Mouse (Mus musculus) neural tube, embryonic 10.5 days (tissue): ENCODE measurements at regions not wholly inside any gene's neighbourhood (a gene's known extent, or its start where the extent isn't known, plus 50 kb on each side); places are given as distances from the start of the nearest gene placed in this dataset.

ENCODE experiments used
- DNase-seq: peaks from one replicate; pipeline ENCODE4 v3.0.0-alpha.2; 2017; ENCODE audit warnings: low spot score; ENCODE audit errors: extremely low spot score

DNA sequence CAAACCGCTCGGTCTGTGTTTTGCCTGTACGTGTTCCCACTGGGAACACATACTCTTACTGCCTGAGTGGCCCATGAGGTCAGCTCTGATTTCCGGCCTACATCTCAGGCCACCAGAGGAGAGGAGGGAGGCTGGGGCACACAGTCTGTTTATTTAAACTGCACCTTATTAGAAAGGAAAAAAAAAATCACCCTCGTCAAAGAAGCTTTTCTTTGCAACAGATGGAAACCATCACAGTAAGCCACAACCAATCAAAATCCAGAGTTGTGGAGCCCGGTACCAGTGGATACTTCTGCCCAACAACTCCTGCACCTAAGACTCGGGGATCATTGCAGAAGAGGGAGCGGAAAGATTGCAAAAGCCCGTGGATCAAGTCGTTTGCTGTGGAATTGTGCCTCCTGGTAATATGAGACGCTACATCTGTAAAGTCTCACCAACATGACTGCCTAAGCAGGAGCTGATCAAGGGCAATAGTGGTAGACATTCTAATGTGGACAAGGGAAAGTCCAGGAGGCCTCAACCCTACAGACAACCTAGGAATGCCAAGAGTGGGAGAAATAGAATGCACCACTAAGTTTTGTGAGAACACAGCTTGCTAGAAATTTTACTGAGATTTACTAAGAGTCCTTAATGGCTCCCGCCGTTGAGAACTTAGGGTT is 60.5 kb downstream of the Uqcrfs1 start:
- DNase-seq: peak; percentile 23

DNA sequence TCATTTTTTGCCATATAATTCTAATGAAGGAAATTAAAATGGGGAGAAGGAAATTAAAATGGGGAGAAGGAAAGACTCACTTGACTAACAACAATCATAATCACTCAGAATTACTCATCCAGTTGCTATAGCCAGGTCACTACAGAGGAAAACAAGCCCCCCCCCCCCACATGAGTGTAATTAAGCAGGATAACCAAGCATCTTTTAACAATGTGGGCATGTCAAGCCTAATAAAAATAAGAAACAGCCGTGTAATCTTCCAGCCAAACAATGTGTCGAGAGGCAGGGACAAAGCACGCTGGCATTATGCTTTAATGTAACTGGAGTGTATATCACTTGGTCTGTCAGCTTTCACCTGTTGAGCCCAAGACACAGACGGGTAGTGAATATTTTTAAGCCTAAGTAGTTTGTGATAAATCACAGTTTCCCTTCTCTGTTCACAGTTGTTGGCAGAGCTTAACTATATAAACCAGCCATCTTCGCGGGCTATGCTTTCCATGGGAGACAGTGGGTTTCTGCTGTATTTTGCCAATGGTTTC is 66.0 kb downstream of the Uqcrfs1 start:
- DNase-seq: no peak

DNA sequence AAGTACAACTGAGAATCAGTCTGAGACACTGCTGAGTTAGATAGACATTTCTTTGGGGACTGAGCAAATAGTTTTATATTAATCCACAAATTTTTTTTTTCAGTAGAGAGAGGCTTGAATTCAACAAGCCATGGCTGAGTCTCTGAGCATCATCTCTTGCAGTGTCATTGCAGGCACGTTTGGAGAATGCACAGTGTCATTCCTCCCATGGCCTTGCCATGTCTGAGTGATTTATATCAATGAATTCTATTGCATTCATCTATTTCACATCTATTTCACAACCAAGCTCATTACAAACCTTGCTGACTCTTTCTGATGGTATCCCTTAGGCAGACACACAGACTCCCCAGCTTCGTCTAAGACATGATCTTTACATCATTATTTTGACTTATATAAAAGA is 66.6 kb downstream of the Uqcrfs1 start:
- DNase-seq: no peak

DNA sequence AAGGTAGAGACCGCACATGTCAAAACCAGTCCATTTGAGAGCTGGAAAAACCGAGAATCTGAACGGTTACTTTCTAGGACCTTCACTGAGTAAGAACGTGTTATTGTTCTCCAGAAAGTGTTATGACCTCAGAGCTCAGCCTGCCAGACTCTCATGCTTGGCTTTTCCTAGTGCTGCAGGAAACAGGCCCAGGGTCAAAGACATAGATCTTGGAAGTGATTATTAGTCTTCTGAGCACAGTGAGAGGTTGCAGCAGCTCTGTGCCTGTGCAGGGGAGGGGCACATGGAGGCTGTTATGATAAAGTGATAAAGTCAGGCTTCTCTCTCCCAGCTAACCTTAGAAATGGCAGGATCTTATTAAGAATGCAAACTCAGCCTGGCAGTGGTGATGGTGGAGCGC is 73.9 kb downstream of the Uqcrfs1 start:
- no peak for DNase-seq

DNA sequence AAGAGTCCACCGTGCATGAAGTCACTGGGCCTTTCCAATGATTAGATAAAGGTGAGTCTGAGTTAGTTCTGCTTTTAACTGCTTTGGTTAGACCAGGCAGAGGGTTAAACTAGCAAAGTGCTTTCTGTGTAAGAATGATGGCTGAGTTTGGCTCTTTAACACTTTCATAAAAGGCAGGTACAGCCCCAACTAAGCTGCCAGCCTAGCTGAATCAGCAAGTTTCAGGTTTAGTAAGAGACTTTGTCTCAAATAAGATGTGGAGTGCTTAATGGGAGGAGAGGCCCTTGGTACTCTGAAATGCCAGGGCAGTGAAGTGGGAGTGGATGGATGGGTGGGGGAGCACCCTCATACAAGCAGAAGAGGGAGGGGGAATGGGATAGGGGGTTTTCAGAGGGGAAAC is 78.1 kb downstream of the Uqcrfs1 start:
- DNase-seq: no peak

DNA sequence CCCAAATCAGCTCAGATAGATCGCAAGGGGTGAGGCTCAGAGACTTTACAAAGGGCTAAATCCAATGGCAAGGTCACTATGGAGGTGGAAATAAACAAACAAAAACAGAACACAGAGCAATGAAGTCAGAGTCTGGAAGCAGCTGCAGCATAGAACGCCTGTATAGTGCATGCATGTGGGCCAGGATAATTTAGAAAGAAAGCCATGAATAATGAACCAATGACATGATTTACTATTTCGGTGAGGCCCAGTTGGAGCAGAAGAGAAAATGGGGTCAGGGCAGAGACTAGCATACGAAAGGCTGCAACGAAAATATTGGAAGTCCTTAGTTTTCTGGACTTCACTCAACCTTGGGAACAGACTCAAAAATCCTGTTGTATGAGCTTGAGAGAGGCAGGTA is 79.7 kb downstream of the Uqcrfs1 start:
- DNase-seq: no peak

DNA sequence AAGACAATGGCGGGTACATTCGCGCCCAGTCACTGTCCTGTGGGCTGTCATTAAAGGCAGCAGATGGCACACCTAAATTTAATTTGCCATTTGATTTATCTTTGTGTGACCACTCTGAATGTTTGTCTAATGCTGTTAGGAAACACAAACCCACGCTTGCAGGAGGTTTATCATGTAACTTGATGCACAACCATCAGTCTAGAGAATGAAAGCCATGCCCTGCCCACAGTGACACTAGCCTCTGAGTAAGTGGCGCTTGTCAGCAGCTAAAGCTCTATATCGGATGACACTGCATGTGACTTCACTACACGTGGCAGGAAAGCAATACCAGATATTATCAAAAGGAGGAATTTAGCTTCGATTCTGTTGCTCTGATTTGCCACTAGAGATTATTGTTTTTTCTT is 89.9 kb downstream of the Uqcrfs1 start:
- DNase-seq: no peak

DNA sequence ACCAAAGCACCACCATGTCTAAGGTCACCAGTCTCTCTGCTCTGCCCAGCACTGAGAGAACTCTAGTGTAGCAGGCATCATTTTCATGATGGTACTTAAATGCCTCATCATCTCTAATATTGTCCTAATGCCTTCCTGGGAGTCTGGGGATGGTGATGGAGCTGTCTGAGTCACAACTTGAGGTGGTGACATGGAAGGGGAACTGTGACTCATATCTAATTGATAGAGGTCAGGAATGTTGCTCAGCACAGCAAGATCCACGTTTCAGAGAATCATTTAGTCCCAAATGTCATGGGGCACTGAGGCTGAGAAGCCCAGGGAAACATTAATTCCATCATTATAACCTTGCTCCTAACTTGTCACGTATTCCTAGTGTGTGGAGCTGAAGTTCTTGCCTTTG is 93.0 kb downstream of the Uqcrfs1 start:
- DNase-seq: no peak

DNA sequence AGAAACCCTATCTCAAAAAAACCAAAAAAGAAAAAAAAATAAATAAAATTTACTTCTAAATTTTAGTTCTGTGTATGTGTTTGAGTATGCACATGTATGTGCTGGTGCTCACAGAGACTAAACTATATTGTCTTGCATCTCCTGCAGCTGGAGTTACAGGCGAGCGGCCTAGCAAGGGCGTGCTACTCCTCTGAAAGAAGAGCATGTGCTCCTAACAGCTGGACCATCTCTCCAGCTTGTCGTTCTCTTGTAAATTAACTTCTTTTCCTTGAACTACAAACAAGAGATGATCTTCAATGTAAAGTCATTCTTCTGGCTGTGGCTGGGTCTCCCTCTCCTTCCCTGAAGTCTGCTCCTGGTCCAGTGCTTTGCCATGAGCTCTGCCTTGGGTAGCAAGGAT is 96.3 kb downstream of the Uqcrfs1 start:
- DNase-seq: no peak
